Mouse (Mus musculus): Measurements from ENCODE around the gene Borcs6.
A peak's percentile ranks its signal among the peaks of the same experiment; 100 is the strongest.
"Not testable (repeated sequence)": the region's sequence is repeated elsewhere in the genome, so short reads cannot be mapped to it uniquely, and the experiment has no call there.

Borcs6 gene

GRCm38 (mm10) chr11:69087597-69087996 is 28.1 kb downstream of the Borcs6 start:
- ATAC-seq (ENCODE audit: insufficient number of reproducible peaks, low FRiP score, low TSS enrichment) = no peak

- ATAC-seq (ENCODE audit: insufficient number of reproducible peaks, low FRiP score, low TSS enrichment) = peak; percentile 70; the same call in 1 of the 2 replicates
Measured at GRCm38 (mm10) chr11:69088103-69088855, 28.8 kb downstream of the Borcs6 start, which contains the start of gene Vamp2. TSS of gene Vamp2 (plus strand) at chr11:69088490.

- peak; percentile 37; the same call in 1 of the 2 replicates for ATAC-seq (ENCODE audit: insufficient number of reproducible peaks, low FRiP score, low TSS enrichment)
Measured at GRCm38 (mm10) chr11:69088856-69089615, 29.5 kb downstream of the Borcs6 start.

- ATAC-seq (ENCODE audit: insufficient number of reproducible peaks, low FRiP score, low TSS enrichment) = no peak
Measured at GRCm38 (mm10) chr11:69089616-69090290, 30.2 kb downstream of the Borcs6 start.

- no peak for ATAC-seq (ENCODE audit: insufficient number of reproducible peaks, low FRiP score, low TSS enrichment)
Measured at GRCm38 (mm10) chr11:69090367-69090766, 30.9 kb downstream of the Borcs6 start.

GRCm38 (mm10) chr11:69091566-69092385 is 32.3 kb downstream of the Borcs6 start:
- no peak for ATAC-seq (ENCODE audit: insufficient number of reproducible peaks, low FRiP score, low TSS enrichment)

- ATAC-seq (ENCODE audit: insufficient number of reproducible peaks, low FRiP score, low TSS enrichment) = no peak
Measured at GRCm38 (mm10) chr11:69092386-69092751, 32.9 kb downstream of the Borcs6 start.

- no peak for ATAC-seq (ENCODE audit: insufficient number of reproducible peaks, low FRiP score, low TSS enrichment)
Measured at GRCm38 (mm10) chr11:69092871-69093270, 33.4 kb downstream of the Borcs6 start.

- ATAC-seq (ENCODE audit: insufficient number of reproducible peaks, low FRiP score, low TSS enrichment) = not testable (repeated sequence)
Measured at GRCm38 (mm10) chr11:69093856-69094255, 34.3 kb downstream of the Borcs6 start.

- ATAC-seq (ENCODE audit: insufficient number of reproducible peaks, low FRiP score, low TSS enrichment) = peak; percentile 73
Measured at GRCm38 (mm10) chr11:69094697-69095429, 35.3 kb downstream of the Borcs6 start, which contains the start of gene Per1. TSS of gene Per1 (plus strand) at chr11:69095217.

GRCm38 (mm10) chr11:69095511-69096231 is 36.2 kb downstream of the Borcs6 start:
- no peak for ATAC-seq (ENCODE audit: insufficient number of reproducible peaks, low FRiP score, low TSS enrichment)

- ATAC-seq (ENCODE audit: insufficient number of reproducible peaks, low FRiP score, low TSS enrichment) = no peak
Measured at GRCm38 (mm10) chr11:69096360-69096986, 37.0 kb downstream of the Borcs6 start.

- ATAC-seq (ENCODE audit: insufficient number of reproducible peaks, low FRiP score, low TSS enrichment) = no peak
Measured at GRCm38 (mm10) chr11:69096987-69097900, 37.7 kb downstream of the Borcs6 start.

GRCm38 (mm10) chr11:69098039-69098761 is 38.7 kb downstream of the Borcs6 start:
- no peak for ATAC-seq (ENCODE audit: insufficient number of reproducible peaks, low FRiP score, low TSS enrichment)

GRCm38 (mm10) chr11:69098762-69099091 is 39.2 kb downstream of the Borcs6 start:
- ATAC-seq (ENCODE audit: insufficient number of reproducible peaks, low FRiP score, low TSS enrichment) = no peak

GRCm38 (mm10) chr11:69099177-69099914 is 39.8 kb downstream of the Borcs6 start:
- no peak for ATAC-seq (ENCODE audit: insufficient number of reproducible peaks, low FRiP score, low TSS enrichment)

Measured in cerebellum, adult (tissue).